Mouse (Mus musculus) ES-Bruce4 (cell line): ENCODE measurements around the gene Tsc1.

Experiments
- CTCF ChIP-seq: IDR thresholded peaks from one replicate; pipeline ENCODE4 v1.8.1; 2011; ENCODE audit warnings: low read depth, low read length
- EP300 ChIP-seq: IDR thresholded peaks from 2 replicates; pipeline ENCODE4 v1.6.1; 2011; ENCODE audit warnings: low read depth, low read length; ENCODE audit not compliant: insufficient read depth
- POLR2A ChIP-seq: IDR thresholded peaks from one replicate; pipeline ENCODE4 v1.8.1; 2011; ENCODE audit warnings: low read length; ENCODE audit not compliant: insufficient read depth

- TF ChIP-seq POLR2A (no peak), CTCF (no peak), EP300 (no peak)
These were observed 19.3 kb upstream of the Tsc1 start, which contains the start of gene Gfi1b for GRCm38 (mm10) chr2:28621664-28622171.
